Mouse (Mus musculus) neural tube, embryonic 14.5 days (tissue): ENCODE measurements around the gene Lca5. TPM values are rescaled to one million over a fixed set of nuclear protein-coding genes. Genes with fewer than 3 reads are reported as not detected.
A peak's percentile ranks its signal among the peaks of the same experiment; 100 is the strongest.

ENCODE experiments used
- ATAC-seq: fragments of 200-750 bp; cut with Nextera tagmentation; 2 replicates; pipeline ENCODE4 v1.8.0; 2017; ENCODE audit warnings: low read depth, mild to moderate bottlenecking, moderate TSS enrichment, moderate library complexity
- H3K27ac ChIP-seq: fragments of 300-500 bp; sonication (generic); 2 replicates; pipeline ENCODE4 v1.5.1; 2014; ENCODE audit warnings: low read depth, mild to moderate bottlenecking, control low read depth, low read length, moderate library complexity, mixed read lengths
- H3K27me3 ChIP-seq: fragments of 300-500 bp; sonication (generic); 2 replicates; pipeline ENCODE4 v1.6.1; 2014; ENCODE audit warnings: low read length; ENCODE audit not compliant: control insufficient read depth, insufficient read depth
- H3K36me3 ChIP-seq: fragments of 300-500 bp; sonication (generic); 2 replicates; pipeline ENCODE4 v1.6.1; 2014; ENCODE audit warnings: low read length, mixed read lengths; ENCODE audit not compliant: control insufficient read depth, insufficient read depth
- H3K4me1 ChIP-seq: fragments of 300-500 bp; sonication (generic); 2 replicates; pipeline ENCODE4 v1.6.1; 2014; ENCODE audit warnings: low read length; ENCODE audit not compliant: control insufficient read depth, insufficient read depth
- H3K4me2 ChIP-seq: fragments of 300-500 bp; sonication (generic); 2 replicates; pipeline ENCODE4 v1.6.1; 2014; ENCODE audit warnings: mild to moderate bottlenecking, low read depth, low read length, control low read depth
- H3K4me3 ChIP-seq: fragments of 300-500 bp; sonication (generic); 2 replicates; pipeline ENCODE4 v1.5.1; 2014; ENCODE audit warnings: low read depth, low read length, control low read depth, mixed read lengths
- H3K9ac ChIP-seq: fragments of 300-500 bp; sonication (generic); replicated peaks from 2 replicates; pipeline ENCODE4 v1.6.1; 2014; ENCODE audit warnings: low read depth, mild to moderate bottlenecking, control low read depth, low read length, mixed read lengths
- H3K9me3 ChIP-seq: fragments of 300-500 bp; sonication (generic); 2 replicates; pipeline ENCODE4 v1.6.1; 2016; ENCODE audit warnings: low read length; ENCODE audit not compliant: control insufficient read depth
- WGBS: fragments of 180-500 bp; shearing (Covaris S2); extraction: QIAGEN DNeasy Blood & Tissue Kit; methylation state at CpG from one replicate; pipeline ENCODE4 v1.1.7; 2014; 5-methylcytosine and 5-hydroxymethylcytosine counted together
- polyA plus RNA-seq: library from polyadenylated mRNA; unstranded; fragments of >200 nt; fragmentation: Nextera tagmentation; extraction: Ambion mirVana; gene quantifications from 2 replicates; pipeline ENCODE4 v1.2.1, GENCODE M21; 2014

Gene Lca5
- polyA plus RNA-seq, result 19.5 and 23.5 TPM in 2 replicates

- WGBS, result 2% methylated on average over 50 of the region's 57 CpGs
- no peaks in the 10 kb centered on the region for H3K27me3 ChIP-seq
- peaks cover 6% of the 10 kb centered on the region; the same call in 1 of the 2 replicates for H3K4me1 ChIP-seq
- peak; percentile 99 for ATAC-seq
- no peaks in the 10 kb centered on the region for H3K36me3 ChIP-seq
- peak within 1 kb of the TSS; percentile 44 for H3K4me3 ChIP-seq
- peak within 1 kb of the TSS; percentile 65 for H3K4me2 ChIP-seq
- peak within 1 kb of the TSS; percentile 80 for H3K27ac ChIP-seq
- H3K9ac ChIP-seq, result peak within 1 kb of the TSS; percentile 50
- no peaks in the 10 kb centered on the region for H3K9me3 ChIP-seq
These were observed at the start of gene Lca5 for GRCm38 (mm10) chr9:83440392-83441357. TSS of gene Lca5 (minus strand) at chr9:83441127.

- Histone ChIP-seq H3K27me3 (no peaks in the 10 kb centered on the region), H3K36me3 (no peaks in the 10 kb centered on the region), H3K4me2 (peak overlapping the region; percentile 25; the same call in 1 of the 2 replicates), H3K4me1 (no peaks in the 10 kb centered on the region), H3K9me3 (no peaks in the 10 kb centered on the region), H3K9ac (no peak overlapping the region), H3K4me3 (no peak overlapping the region), H3K27ac (0 out of 2 replicates have a peak overlapping the region, but pooled peaks have one; percentile 55)
- ATAC-seq, result peak; percentile 75
- WGBS, result 43% methylated on average over 15 of the region's 15 CpGs
These were observed 47.7 kb upstream of the Lca5 start for GRCm38 (mm10) chr9:83488491-83489210.

- H3K36me3 ChIP-seq, result no peaks in the 10 kb centered on the region
- no peak overlapping the region for H3K4me3 ChIP-seq
- no peaks in the 10 kb centered on the region for H3K9me3 ChIP-seq
- no peaks in the 10 kb centered on the region for H3K27me3 ChIP-seq
- no peaks in the 10 kb centered on the region for H3K4me1 ChIP-seq
- 44% methylated on average over 9 of the region's 9 CpGs for WGBS
- peak; percentile 68; the same call in 1 of the 2 replicates for ATAC-seq
- H3K27ac ChIP-seq, result 0 out of 2 replicates have a peak overlapping the region, but pooled peaks have one; percentile 55
- no peak overlapping the region; the same call in 1 of the 2 replicates for H3K4me2 ChIP-seq
- 0 out of 2 replicates have a peak overlapping the region, but pooled peaks have one; percentile 7 for H3K9ac ChIP-seq
These were observed 47.0 kb upstream of the Lca5 start for GRCm38 (mm10) chr9:83487771-83488470.

GRCm38 (mm10) chr9:83485966-83486365 lies 45.0 kb upstream of the Lca5 start:
- H3K4me2 ChIP-seq, result no peak overlapping the region
- H3K9ac ChIP-seq, result no peak overlapping the region
- no peaks in the 10 kb centered on the region for H3K4me1 ChIP-seq
- WGBS, result 94% methylated on average over 3 of the region's 3 CpGs
- no peaks in the 10 kb centered on the region for H3K9me3 ChIP-seq
- H3K27me3 ChIP-seq, result no peaks in the 10 kb centered on the region
- H3K4me3 ChIP-seq, result no peak overlapping the region
- no peaks in the 10 kb centered on the region for H3K36me3 ChIP-seq
- no peak for ATAC-seq
- H3K27ac ChIP-seq, result no peak overlapping the region

GRCm38 (mm10) chr9:83485357-83485756 lies 44.4 kb upstream of the Lca5 start:
- Histone ChIP-seq H3K9ac (no peak overlapping the region), H3K27ac (no peak overlapping the region), H3K36me3 (no peaks in the 10 kb centered on the region), H3K4me1 (no peaks in the 10 kb centered on the region), H3K4me2 (no peak overlapping the region), H3K27me3 (no peaks in the 10 kb centered on the region), H3K4me3 (no peak overlapping the region), H3K9me3 (no peaks in the 10 kb centered on the region)
- ATAC-seq, result no peak
- 92% methylated on average over 1 of the region's 1 CpGs for WGBS

- Histone ChIP-seq H3K27ac (no peak overlapping the region), H3K4me2 (no peak overlapping the region), H3K9me3 (no peaks in the 10 kb centered on the region), H3K4me1 (no peaks in the 10 kb centered on the region), H3K9ac (no peak overlapping the region), H3K4me3 (no peak overlapping the region), H3K36me3 (no peaks in the 10 kb centered on the region), H3K27me3 (no peaks in the 10 kb centered on the region)
- 85% methylated on average over 4 of the region's 4 CpGs for WGBS
- ATAC-seq, result no peak
These were observed 42.5 kb upstream of the Lca5 start for GRCm38 (mm10) chr9:83483419-83483818.

GRCm38 (mm10) chr9:83482176-83482949 lies 41.4 kb upstream of the Lca5 start:
- no peak overlapping the region for H3K9ac ChIP-seq

GRCm38 (mm10) chr9:83469871-83470270 lies 28.9 kb upstream of the Lca5 start:
- H3K4me3 ChIP-seq, result no peak overlapping the region
- H3K9ac ChIP-seq, result no peak overlapping the region
- no peak overlapping the region for H3K27ac ChIP-seq
- H3K27me3 ChIP-seq, result no peaks in the 10 kb centered on the region
- no peak for ATAC-seq
- H3K36me3 ChIP-seq, result no peaks in the 10 kb centered on the region
- no peaks in the 10 kb centered on the region for H3K4me1 ChIP-seq
- H3K9me3 ChIP-seq, result no peaks in the 10 kb centered on the region
- WGBS, result 72% methylated on average over 2 of the region's 2 CpGs
- H3K4me2 ChIP-seq, result no peak overlapping the region

More at GRCm38 (mm10) chr9:83482176-83482949, 41.4 kb upstream of the Lca5 start:
- 84% methylated on average over 4 of the region's 4 CpGs for WGBS
- no peaks in the 10 kb centered on the region for H3K4me1 ChIP-seq
- H3K27me3 ChIP-seq, result no peaks in the 10 kb centered on the region
- no peak overlapping the region for H3K4me3 ChIP-seq
- H3K9me3 ChIP-seq, result no peaks in the 10 kb centered on the region
- ATAC-seq, result no peak
- H3K27ac ChIP-seq, result no peak overlapping the region
- H3K4me2 ChIP-seq, result no peak overlapping the region
- no peaks in the 10 kb centered on the region for H3K36me3 ChIP-seq
